Mouse (Mus musculus) thymus, adult 2 months (tissue): ENCODE measurements around the gene Agpat3.

Experiments
- CTCF ChIP-seq: fragments of 200-500 bp; IDR thresholded peaks from 2 replicates; pipeline ENCODE4 v1.5.1; 2012; ENCODE audit warnings: mild to moderate bottlenecking, control low read depth, low read length, moderate library complexity, borderline replicate concordance; ENCODE audit not compliant: control insufficient read depth, poor library complexity, insufficient read depth; ENCODE audit errors: extremely low read depth
- POLR2A ChIP-seq: fragments of 200-500 bp; IDR thresholded peaks from 2 replicates; pipeline ENCODE4 v1.6.1; 2012; ENCODE audit warnings: mild to moderate bottlenecking, low read length, control low read depth, moderate library complexity; ENCODE audit not compliant: control insufficient read depth, poor library complexity, insufficient read depth; ENCODE audit errors: extremely low read depth

DNA sequence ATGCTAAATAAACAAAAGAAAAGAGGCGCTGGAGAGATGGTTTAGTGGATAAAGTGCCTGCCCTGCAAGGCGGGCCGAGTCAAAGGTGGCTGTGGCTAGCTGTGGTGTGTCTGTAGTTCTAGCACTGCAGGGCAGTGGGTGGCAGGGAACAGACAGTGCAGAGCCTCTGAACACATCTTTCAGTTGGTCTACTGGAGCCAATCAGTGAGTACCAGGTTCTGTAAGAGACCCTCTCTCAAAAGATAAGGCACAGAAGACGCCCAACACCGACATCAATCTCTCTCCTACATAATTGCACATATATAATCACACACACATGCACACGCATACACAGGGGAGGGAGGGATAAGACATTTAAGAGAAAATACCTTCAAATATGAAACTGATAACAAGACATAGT lies 114.5 kb downstream of the Agpat3 start:
- TF ChIP-seq CTCF (no peak), POLR2A (no peak)
